Mouse (Mus musculus) heart, adult 11 months (tissue): ENCODE results near the gene Gdf3.
"Not testable (repeated sequence)": the region's sequence is repeated elsewhere in the genome, so short reads cannot be mapped to it uniquely, and the experiment has no call there.

ENCODE experiments used
- DNase-seq: peaks from one replicate; pipeline ENCODE4 v3.0.0; 2022

Gene Gdf3

DNA sequence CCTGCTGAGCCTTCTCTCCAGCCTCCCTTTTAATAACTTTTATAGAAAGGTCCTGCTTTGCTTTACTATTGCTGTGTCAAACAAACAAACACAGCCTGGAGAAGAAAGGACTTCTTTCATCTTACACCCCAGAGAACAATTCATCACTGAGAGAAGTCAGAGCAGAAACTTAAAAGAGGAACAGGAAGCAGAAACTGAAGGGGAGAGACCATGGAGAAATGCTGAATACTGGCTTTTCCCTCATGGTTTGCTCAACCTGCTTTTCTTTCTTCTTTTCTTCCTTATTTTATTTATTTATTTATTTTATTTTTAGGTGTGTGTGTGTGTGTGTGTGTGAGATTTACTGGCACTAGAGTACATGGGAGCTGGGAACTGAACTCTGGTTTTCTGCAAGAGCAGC, 5.6 kb downstream of the Gdf3 start:
- DNase-seq = no peak

DNA sequence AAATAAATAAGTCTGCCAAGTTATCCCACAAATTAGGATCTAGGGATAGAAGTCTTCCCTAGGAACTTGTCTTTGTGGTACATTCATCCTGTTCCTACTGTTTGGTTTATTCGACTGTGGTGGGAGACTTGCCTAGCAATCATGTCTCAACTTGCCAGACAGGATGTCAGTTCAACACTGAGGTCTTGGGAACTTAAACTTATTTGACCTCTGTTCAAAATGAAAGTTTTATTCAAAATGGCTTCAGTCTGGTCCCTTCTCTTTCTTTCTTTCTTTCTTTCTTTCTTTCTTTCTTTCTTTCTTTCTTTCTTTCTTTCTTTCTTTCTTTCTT, 6.9 kb downstream of the Gdf3 start:
- no peak for DNase-seq

DNA sequence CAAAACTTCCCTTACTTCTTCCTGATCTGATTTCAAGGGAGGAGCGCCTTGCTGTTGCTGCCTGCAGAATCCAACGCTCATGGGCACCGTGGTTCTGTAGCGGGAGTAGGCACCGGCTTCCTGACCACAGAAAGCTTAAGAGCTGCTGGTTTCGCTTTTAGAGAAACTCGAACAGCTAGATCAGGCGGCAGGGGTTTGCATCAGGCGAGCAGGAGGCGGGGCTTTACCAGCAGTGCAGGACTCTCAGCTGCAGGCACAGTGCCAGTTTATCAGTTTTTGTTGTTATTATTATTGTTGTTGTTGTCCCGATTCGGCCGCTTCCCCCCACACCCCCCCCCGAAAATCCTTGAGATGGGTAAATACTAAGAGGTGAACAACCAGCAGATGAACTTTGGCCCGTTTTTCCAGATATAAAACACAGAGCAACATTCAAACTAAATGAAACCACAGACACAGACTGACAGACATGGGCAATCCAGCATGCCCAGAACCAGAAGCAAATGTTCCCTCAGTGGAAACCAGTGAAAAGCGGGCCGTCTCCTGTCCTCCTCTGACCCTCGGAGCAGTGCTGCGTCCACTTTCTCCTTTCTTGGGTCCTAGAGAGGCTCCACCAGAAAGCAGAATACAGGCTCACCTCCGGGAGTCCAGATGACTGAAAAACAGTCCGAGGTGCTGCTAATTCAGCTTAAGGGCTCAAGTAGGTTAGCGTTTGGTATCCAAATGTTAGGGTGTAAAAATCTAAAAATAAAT, 7.5 kb downstream of the Gdf3 start, which contains the start of gene Apobec1:
Gene Apobec1, minus strand, starts transcription at position 203 of the 750 bp plus-strand sequence.
- DNase-seq = peak; percentile 99

DNA sequence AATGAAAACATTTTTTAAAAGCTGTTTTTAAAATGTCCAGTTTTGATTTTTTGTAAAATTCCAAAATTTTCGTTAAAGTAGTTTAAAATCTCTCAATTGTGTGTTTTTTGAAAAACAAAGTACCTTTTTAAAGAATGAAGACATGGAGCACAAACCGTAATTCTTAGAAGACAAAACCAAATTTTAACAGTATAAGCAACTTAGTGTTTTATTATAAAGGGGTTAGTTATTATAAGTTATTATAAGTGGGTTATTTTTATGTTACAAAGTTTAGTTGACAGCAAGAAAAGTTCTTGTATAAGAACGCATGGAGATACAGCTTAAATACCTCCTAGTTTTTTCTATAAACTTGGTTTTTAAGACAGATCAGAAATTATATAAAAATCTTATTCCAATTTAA, 8.3 kb downstream of the Gdf3 start:
- no peak for DNase-seq

DNA sequence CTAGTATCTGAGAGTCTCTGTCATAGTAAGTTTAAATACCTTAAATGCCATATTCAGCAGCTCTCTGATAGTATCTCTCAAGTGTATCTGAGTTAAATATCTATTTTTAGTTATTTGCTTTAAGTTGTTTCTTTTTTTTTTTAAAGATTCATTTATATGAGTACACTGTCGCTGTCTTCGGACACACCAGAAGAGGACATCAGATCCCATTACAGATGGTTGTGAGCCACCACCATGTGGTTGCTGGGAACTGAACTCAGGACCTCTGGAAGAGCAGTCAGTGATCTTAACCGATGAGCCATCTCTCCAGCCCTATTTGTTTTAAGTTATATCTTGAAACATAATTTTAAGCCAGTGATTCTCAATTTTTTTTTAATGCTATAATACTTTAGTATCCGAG, 8.9 kb downstream of the Gdf3 start:
- DNase-seq = no peak

DNA sequence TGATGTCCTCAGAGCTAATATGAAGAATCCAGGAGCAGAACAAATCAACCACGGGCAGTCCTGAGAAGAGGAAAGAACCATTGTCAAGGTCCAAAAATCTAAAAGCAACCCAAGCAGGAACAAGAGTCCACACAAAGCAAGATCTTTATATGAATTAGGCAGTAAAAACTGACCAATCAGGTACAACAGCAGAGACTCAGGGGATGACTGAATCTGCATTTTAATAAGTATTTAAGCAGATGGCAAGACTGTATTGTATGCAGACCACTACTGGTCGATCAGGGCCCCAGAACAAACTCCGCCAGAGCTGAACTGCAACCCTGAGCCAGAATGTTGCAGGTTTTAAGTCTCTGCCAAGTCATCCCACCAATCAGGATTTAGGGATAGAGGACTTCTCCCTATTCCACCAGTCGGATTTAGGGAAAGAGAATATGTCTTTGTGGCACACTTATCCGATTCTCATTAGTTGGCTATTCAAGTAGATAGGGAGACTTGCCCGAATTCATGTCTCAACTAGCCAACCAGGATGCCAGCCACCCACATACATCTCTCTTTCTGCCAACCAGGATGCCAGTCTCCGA, 9.7 kb downstream of the Gdf3 start:
- no peak for DNase-seq

DNA sequence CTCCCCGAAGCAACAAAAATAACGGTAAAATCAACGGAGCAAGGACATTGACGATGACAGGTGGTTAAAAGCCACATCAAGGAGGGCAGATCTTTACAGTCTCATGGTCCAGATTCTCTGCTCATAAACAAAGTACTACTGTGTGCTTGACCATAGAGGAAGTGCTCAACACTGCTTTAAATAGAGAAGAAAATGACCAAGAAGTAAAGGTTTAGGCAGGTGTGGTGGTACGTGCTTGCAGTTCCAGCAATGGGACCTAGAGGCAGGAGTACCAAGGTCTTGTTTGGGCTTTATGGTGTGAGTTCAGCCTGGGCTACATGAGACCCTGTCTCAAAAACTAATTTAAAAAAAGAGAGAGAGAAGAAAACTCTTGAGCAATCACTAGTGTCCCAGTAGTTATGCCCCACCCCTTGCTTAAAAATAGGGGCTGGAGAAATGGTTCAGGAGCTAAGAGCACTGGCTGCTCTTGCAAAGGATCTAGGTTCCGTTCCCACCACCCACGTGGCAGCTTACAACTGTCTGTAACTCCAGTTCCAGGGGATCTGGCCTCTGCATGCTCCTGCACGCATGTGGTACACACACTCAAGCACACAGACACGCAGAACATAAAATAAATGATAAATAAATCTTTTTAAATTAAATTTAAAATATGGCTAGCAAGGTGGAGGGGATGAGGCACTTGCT, 10.7 kb downstream of the Gdf3 start:
- DNase-seq = peak; percentile 94

DNA sequence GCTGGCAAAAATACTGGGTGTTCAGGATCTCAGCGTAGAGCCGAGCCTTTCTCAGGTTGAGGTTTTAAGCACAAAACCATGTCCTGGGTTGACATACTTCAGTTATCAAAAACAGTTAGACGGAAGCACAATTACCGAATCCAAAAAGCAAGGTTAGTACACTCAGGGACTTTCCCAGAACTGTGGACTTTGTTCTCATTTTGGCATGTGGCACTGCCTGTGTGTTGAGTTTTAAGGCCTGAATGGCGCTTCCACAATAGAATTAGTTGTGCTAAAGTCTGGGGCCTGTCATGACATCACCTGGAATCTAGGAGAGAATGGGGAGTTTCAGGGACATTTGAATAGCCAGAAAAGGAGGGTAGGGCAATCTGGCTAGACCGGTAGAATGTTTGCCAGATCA, 11.5 kb downstream of the Gdf3 start:
- no peak for DNase-seq

DNA sequence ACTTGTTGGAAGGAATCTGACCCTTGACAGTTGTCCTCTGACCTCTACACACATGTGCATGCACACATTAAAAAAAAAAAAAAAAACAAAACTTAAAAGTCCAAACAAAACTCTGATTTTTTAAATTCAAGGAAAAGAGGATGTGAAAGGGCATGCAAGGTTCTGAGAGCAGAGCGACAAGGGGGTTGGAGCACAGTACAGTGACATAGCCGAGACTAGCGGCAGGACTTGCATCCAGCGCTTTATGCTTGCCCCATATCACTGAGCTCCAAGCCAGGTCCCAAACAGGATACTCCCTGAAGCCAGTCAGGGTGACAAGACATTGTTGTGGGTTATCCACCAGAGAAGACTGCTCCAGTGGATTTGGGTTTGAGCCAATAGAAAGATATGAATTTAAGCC, 11.9 kb downstream of the Gdf3 start:
- DNase-seq = peak; percentile 90

DNA sequence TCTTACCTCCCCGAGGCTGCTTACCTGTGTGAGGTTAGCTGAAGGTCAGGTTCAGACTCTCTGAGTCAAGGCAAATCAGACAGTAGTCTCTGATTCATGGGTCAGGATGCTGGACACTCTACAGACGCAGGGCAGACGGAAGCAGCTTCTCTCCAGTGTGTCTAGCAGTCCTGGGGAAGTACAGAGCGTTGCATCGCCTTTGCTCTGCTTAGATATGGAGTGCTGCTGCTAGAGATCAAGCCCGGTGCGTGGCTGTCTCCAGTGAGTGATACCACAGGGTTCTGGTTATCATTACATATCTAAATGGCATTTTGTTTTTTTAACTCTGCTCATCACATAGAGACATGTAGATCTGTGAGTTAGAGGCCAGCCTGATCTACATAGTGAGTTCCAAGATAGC, 13.3 kb downstream of the Gdf3 start:
- no peak for DNase-seq

DNA sequence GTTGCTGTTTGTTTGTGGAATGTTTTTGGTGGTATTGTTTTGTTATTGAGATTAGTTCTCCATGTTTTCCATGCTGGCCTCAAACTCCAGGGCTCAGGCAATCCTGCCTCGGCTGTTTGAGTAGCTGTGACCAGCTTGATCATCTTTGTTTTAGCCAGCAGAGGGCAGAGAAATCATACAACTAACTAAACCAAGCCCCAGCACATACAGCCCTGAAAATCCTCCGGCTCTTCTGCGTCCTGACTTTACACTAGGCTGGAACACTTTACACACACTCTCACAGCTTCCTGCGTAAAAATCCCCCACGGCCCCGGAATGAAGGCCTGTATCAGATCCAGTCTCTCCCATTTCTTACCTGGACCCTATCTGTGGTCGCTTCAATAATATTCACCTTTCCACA, 14.2 kb downstream of the Gdf3 start:
- DNase-seq = peak; percentile 94

DNA sequence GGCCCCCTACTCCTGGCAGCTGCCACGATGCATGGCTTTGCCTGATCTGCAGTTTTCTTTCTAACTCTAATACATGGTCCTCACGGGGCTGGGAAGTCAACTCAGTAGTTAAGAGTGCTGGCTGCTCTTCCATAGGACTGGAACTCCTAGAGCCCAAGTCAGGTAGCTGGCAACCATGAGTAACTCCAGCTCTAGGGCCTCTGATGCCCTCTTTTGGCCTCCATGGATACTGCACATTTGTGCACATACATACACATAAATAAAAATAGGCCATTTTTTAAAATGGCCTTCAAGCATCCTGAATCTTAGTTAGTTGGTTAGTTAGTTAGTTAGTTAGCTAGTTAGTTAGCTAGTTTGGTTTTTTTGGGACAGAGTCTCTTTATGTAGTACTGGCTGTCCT, 17.0 kb downstream of the Gdf3 start:
- DNase-seq = no peak

DNA sequence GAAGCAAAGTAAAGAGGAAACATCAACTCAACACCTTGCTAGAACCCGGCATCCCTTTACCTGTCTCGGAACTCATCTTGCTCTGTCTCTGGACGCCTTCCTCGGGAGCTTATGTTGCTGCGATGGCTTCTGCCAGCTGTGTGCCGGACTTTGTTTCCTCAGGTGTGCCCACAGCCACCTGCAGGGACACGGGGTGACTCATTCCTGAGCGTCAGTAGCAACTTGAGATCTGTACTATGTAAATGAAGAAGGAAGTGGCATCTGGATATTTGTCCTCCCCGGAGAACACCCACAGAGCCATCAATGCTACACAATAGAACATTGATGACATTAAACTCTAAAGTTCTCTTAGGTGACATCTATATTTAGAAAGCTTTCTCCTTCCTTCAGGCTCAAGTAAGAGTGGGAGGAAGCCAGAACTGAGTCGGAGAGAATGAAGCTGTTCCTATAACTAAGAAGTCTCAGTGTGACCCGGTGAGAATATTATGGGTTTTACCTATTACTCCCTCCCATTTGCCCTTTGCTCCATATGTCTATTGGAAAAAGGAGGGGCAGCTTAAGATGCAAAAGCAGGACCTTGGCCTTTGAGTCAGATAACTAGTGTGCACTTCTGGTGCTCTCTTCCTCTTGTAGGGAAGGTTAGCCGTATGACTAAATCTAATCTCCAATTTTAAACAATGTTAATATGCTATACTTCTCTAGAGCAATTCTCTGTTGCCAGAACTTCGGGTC, 18.7 kb downstream of the Gdf3 start:
- no peak for DNase-seq

DNA sequence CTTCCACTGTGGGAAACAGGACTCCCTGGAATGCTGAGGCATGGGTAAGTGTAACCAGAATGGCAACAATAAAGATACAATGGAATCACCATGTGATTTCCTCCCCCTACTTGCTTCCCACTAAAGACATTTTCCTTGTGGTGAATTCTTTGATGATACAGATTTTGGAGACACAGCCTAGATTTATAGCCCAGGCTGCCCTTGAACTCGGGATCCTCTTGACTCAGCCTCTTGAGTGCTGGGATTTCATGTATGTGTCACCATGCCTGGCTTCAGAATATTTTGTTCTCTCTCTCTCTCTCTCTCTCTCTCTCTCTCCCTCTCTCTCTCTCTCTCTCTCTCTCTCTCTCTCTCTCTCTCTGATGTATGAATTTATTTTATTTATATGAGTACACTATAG, 30.8 kb downstream of the Gdf3 start:
- DNase-seq = no peak

DNA sequence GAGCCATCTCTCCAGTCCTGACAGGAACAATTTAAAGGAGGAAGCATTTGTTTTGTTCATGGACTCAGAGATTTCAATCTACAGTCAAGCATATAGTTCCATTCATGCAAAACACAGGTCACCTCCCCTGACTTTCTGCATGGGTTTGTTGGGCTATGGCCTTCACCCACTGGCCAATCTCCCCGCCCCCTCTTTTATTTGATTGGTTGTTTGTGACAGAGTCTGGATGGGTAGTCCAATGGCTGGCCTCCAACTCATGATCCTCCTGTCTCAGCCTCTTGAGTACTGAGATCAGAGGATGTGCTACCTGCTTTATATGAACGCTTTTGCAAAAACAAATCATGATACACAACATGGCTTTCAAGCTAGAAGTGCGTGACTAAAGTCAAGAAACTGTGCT, 32.9 kb downstream of the Gdf3 start:
- peak; percentile 75 for DNase-seq

DNA sequence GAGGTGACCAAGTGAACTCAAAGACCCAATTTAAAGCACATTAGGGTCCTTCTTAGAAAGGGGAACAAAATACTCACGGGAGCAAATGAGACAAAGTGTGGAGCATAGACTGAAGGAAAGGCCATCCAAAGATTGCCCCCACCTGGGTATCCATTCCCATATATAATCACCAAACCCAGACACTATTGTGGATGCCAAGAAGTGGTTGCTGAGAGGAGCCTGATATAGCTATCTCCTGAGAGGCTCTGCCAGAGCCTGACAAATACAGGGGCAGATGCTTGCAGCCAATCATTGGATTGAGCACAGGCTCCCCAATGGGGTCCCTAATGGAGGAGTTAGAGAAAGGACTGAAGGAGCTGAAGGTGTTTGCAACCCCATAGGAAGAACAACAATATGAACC, 34.9 kb downstream of the Gdf3 start:
- DNase-seq = not testable (repeated sequence)

DNA sequence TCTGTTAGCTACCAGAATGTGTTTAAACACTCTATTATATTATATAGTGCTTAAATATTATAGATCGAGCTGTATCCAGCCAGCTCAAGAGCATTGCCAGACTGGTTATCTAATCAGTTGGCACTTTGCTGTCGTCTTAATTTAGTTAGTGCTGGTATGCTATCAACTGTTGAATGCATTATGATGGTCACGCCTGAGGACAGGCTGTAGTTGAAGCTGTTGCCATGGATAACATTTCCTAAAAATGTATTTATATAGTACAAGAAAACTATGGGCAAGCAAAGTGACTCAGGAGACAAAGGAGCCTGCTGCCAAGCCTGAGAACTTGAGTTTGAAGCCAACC, 38.3 kb downstream of the Gdf3 start:
- no peak for DNase-seq

DNA sequence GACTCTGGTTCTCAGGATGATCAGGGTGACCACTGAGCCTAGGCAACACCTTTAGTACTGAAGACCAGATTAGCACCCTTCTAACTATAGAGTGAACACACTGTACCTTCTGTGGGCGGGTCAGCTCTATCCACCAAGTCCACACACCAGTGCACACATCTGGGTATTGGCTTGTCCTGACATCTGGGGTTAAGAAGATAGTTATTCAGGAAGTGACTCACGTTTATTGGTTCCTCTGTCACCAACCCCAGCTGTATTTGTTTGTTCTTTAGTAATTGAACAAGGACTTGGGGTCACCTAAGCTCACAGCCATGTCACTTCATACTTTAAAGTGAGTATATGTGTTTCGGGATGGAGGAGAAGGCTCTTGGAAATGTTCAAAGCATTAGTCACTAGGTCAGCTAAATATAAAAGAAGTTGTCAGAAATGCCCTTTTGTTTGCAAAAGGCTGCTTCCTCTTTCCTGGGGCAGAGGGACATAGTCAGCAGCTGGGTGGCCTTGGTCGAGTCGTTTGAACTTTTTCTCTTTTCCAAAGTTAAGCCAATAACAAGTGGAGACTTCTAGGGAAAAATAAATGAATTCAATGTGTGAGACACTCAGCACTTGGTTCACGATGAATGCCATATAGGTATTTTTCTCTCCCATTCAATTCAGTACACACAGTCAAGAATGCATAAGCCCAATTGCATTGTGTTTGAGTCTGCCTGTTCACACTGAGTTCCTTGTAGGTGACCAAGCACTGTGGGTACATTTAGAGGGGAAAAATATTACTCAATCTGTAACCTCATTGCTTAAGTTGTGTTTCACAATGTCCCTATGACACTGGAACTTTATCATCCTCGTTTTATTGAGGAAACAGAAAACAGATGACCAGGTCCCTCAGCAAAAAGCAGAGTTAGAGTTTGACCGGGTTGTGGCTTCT, 38.9 kb downstream of the Gdf3 start:
- DNase-seq = no peak

DNA sequence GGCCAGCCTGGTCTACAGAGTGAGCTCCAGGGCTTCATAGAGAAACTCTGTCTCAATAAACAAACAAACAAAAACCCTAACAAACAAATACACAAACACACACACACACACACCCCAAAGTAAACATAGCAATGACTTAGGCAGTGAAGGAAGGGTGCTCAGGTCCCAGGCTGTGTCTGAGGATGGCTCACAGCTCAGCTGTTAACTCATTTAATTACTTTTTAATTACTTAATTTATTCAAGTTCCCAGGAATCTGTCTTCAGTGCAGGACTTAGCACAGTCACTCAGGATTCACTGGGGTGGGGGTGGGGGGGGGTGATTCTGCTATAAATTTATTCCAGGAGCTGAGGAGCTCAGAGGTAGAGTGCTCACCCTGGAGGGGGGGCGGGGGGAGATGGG, 40.1 kb downstream of the Gdf3 start:
- no peak for DNase-seq

DNA sequence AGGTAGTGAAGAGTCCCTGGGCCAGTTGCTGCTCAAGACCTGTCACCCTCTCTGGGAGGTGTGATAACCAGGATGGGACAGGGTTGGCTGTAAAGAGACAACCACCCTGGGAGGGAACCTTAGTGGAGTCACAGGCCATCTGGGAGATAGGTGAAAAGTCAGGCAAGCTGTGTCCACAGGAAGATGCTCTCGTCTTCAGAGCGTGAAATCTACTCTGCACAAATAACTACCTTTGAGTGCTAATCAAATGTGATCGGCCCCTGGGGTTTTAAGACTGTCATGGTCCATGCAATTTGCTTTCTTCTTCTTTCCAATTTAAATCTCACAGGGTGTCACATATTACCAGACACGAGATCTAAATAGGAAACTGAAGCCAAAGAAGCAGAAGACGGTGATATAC, 40.8 kb downstream of the Gdf3 start:
- DNase-seq = no peak

DNA sequence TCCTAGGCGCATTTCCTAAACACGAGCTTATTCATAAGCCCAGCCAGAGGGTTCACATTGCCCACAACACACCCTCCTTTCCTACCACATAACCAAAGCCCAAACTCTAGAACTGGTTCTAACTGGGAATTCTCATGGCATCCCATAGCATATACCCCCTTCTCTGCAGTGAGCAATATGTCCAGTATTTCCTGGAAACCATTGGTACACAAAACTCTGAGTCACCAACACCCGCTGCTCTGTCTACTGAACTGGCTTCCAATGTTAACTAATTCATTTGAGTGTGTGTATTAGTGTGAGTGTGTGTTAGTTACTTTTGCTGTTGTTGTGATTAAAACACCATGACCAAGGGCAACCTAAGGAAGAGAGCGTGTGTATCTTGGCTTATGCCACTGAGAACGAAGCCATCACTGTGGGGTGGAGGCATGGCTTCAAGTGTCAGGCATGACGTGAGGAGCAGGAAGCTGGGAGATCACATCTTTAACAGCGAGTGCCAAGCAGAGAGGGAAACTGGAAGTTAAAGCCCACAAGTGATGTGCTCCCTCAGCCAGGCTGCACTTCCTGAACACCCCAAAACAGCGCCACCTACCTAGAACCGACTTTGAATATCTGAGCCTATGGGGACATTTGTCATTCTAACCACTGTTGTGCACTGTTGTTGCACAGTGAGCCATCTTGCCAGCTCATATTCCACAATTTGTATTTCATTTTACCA, 44.7 kb downstream of the Gdf3 start:
- DNase-seq = no peak

DNA sequence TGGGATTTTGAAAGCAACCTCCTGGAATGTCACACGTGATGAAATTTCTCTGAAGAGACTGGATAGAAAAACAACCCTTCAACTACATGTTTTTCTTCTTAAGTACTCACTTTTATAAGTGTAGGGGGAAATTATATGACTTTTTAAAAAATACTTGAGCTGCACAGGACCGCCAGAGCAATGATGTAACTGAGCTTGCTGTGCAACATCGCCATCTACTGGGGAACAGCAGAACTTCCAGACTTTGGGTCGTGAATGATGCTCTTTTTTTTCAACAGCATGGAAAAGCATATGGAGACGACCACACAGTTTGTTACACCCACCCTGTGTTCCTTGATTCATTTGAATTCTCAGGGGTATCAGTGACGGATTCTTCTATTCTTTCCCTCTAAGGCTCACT, 47.4 kb downstream of the Gdf3 start:
- no peak for DNase-seq
